Mouse (Mus musculus): ENCODE measurements at regions not wholly inside any gene's neighbourhood (a gene's known extent, or its start where the extent isn't known, plus 50 kb on each side); places are given as distances from the start of the nearest gene placed in this dataset.

GRCm38 (mm10) chr4:58632696-58633095 is 79.0 kb upstream of the Lpar1 start:
- DNase-seq (ENCODE audit: low read depth, low spot score), result no peak
- Histone ChIP-seq H3K9ac (ENCODE audit: insufficient read depth, low read depth, low read length, poor library complexity, severe bottlenecking) (no peak overlapping the region), H3K4me3 (ENCODE audit: insufficient read depth in 1 of 2, low read depth in 1 of 2, low read length in 2 of 2, poor library complexity in 1 of 2, severe bottlenecking in 1 of 2) (no peak overlapping the region), H3K27ac (ENCODE audit: insufficient read depth, low read depth, low read length, poor library complexity, severe bottlenecking) (no peak overlapping the region), H3K9me3 (ENCODE audit: control insufficient read depth, insufficient read depth, low read depth, low read length) (no peaks in the 10 kb centered on the region), H3K4me1 (ENCODE audit: control insufficient read depth in 2 of 2, insufficient read depth in 2 of 2, low read length in 2 of 2, poor library complexity in 1 of 2) (no peaks in the 10 kb centered on the region), H3K36me3 (ENCODE audit: control insufficient read depth, insufficient read depth, low read length, poor library complexity, severe bottlenecking) (no peaks in the 10 kb centered on the region)
- TF ChIP-seq ZC3H11A (IDR thresholded peaks at IDR 0.05; ENCODE audit: borderline replicate concordance, low read depth, low read length) (no peak), CHD2 (IDR thresholded peaks at IDR 0.05; ENCODE audit: low read depth, low read length) (no peak), ZNF384 (IDR thresholded peaks at IDR 0.05; ENCODE audit: low read depth, low read length) (no peak), HCFC1 (IDR thresholded peaks at IDR 0.05; ENCODE audit: borderline replicate concordance, insufficient read depth, low read length) (no peak), MAFK (IDR thresholded peaks at IDR 0.05; ENCODE audit: insufficient read depth, low read depth, low read length) (no peak)
- in situ Hi-C loops (cut with MboI; ENCODE audit: low sequenced_read_pairs in 2 of 2, unreplicated experiment in 2 of 2), result no loop called here

GRCm38 (mm10) chr4:58631415-58631814 is 77.7 kb upstream of the Lpar1 start:
- in situ Hi-C loops (cut with MboI; ENCODE audit: low sequenced_read_pairs in 2 of 2, unreplicated experiment in 2 of 2), result no loop called here
- no peak for DNase-seq (ENCODE audit: low read depth, low spot score)
- H3K4me1 ChIP-seq (ENCODE audit: control insufficient read depth in 2 of 2, insufficient read depth in 2 of 2, low read length in 2 of 2, poor library complexity in 1 of 2), result 0 out of 4 replicates have a peak, but pooled peaks cover 0 to 2% of the 10 kb centered on the region in 2 experiments
- H3K9me3 ChIP-seq (ENCODE audit: control insufficient read depth, insufficient read depth, low read depth, low read length), result no peaks in the 10 kb centered on the region
- no peaks in the 10 kb centered on the region for H3K36me3 ChIP-seq (ENCODE audit: control insufficient read depth, insufficient read depth, low read length, poor library complexity, severe bottlenecking)
- no peak for TF ChIP-seq ZC3H11A (IDR thresholded peaks at IDR 0.05; ENCODE audit: borderline replicate concordance, low read depth, low read length)
- no peak for TF ChIP-seq ZNF384 (IDR thresholded peaks at IDR 0.05; ENCODE audit: low read depth, low read length)
- no peak for TF ChIP-seq HCFC1 (IDR thresholded peaks at IDR 0.05; ENCODE audit: borderline replicate concordance, insufficient read depth, low read length)
- no peak for TF ChIP-seq MAFK (IDR thresholded peaks at IDR 0.05; ENCODE audit: insufficient read depth, low read depth, low read length)
- TF ChIP-seq CHD2 (IDR thresholded peaks at IDR 0.05; ENCODE audit: low read depth, low read length), result no peak
- H3K9ac ChIP-seq (ENCODE audit: insufficient read depth, low read depth, low read length, poor library complexity, severe bottlenecking), result no peak overlapping the region
- H3K4me3 ChIP-seq (ENCODE audit: insufficient read depth in 1 of 2, low read depth in 1 of 2, low read length in 2 of 2, poor library complexity in 1 of 2, severe bottlenecking in 1 of 2), result no peak overlapping the region
- H3K27ac ChIP-seq (ENCODE audit: insufficient read depth, low read depth, low read length, poor library complexity, severe bottlenecking), result no peak overlapping the region

DNA sequence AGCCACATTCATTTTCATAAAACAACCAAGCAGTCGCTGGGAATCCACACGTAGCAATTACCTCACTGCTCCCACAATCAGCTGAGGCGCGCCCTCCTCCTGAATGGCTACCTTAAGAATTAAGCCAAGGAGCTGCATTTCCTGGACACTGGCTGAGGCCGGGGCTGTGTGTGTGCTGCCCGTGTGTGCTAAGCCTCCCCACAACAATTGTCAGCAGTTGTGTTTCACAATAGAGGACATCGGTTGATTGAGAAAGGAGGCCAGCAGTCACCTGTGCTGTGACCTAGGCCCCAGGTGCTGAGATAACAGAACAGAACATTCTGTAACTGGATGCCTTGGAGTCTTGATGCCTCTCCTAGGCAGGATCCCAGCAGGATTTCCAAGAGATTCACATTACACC is 73.3 kb upstream of the Lpar1 start:
- H3K9me3 ChIP-seq (ENCODE audit: control insufficient read depth, insufficient read depth, low read depth, low read length), result no peaks in the 10 kb centered on the region
- TF ChIP-seq HCFC1 (IDR thresholded peaks at IDR 0.05; ENCODE audit: borderline replicate concordance, insufficient read depth, low read length) (no peak), ZC3H11A (IDR thresholded peaks at IDR 0.05; ENCODE audit: borderline replicate concordance, low read depth, low read length) (no peak), CHD2 (IDR thresholded peaks at IDR 0.05; ENCODE audit: low read depth, low read length) (no peak), MAFK (IDR thresholded peaks at IDR 0.05; ENCODE audit: insufficient read depth, low read depth, low read length) (no peak), ZNF384 (IDR thresholded peaks at IDR 0.05; ENCODE audit: low read depth, low read length) (no peak)
- H3K4me1 ChIP-seq (ENCODE audit: control insufficient read depth in 2 of 2, insufficient read depth in 2 of 2, low read length in 2 of 2, poor library complexity in 1 of 2), result 0 out of 4 replicates have a peak, but pooled peaks cover 0 to 2% of the 10 kb centered on the region in 2 experiments
- in situ Hi-C loops (cut with MboI; ENCODE audit: low sequenced_read_pairs in 2 of 2, unreplicated experiment in 2 of 2), result no loop called here
- no peak overlapping the region for H3K9ac ChIP-seq (ENCODE audit: insufficient read depth, low read depth, low read length, poor library complexity, severe bottlenecking)
- H3K36me3 ChIP-seq (ENCODE audit: control insufficient read depth, insufficient read depth, low read length, poor library complexity, severe bottlenecking), result no peaks in the 10 kb centered on the region
- H3K27ac ChIP-seq (ENCODE audit: insufficient read depth, low read depth, low read length, poor library complexity, severe bottlenecking), result no peak overlapping the region
- DNase-seq (ENCODE audit: low read depth, low spot score), result no peak
- no peak overlapping the region for H3K4me3 ChIP-seq (ENCODE audit: insufficient read depth in 1 of 2, low read depth in 1 of 2, low read length in 2 of 2, poor library complexity in 1 of 2, severe bottlenecking in 1 of 2)

GRCm38 (mm10) chr4:58624059-58624458 is 70.4 kb upstream of the Lpar1 start:
- Histone ChIP-seq H3K36me3 (ENCODE audit: control insufficient read depth, insufficient read depth, low read length, poor library complexity, severe bottlenecking) (no peaks in the 10 kb centered on the region), H3K4me3 (ENCODE audit: insufficient read depth in 1 of 2, low read depth in 1 of 2, low read length in 2 of 2, poor library complexity in 1 of 2, severe bottlenecking in 1 of 2) (no peak overlapping the region), H3K9me3 (ENCODE audit: control insufficient read depth, insufficient read depth, low read depth, low read length) (no peaks in the 10 kb centered on the region), H3K4me1 (ENCODE audit: control insufficient read depth in 2 of 2, insufficient read depth in 2 of 2, low read length in 2 of 2, poor library complexity in 1 of 2) (0 out of 4 replicates have a peak, but pooled peaks cover 0 to 2% of the 10 kb centered on the region in 2 experiments), H3K27ac (ENCODE audit: insufficient read depth, low read depth, low read length, poor library complexity, severe bottlenecking) (no peak overlapping the region), H3K9ac (ENCODE audit: insufficient read depth, low read depth, low read length, poor library complexity, severe bottlenecking) (no peak overlapping the region)
- in situ Hi-C loops (cut with MboI; ENCODE audit: low sequenced_read_pairs in 2 of 2, unreplicated experiment in 2 of 2), result loop anchor here in 1 of 2 experiments (5.0 kb wide), 1 partner anchor 207 kb away; no protein-coding TSS in a partner anchor
- no peak for TF ChIP-seq CHD2 (IDR thresholded peaks at IDR 0.05; ENCODE audit: low read depth, low read length)
- peak; percentile 83 for TF ChIP-seq ZC3H11A (IDR thresholded peaks at IDR 0.05; ENCODE audit: borderline replicate concordance, low read depth, low read length)
- TF ChIP-seq MAFK (IDR thresholded peaks at IDR 0.05; ENCODE audit: insufficient read depth, low read depth, low read length), result no peak
- no peak for TF ChIP-seq ZNF384 (IDR thresholded peaks at IDR 0.05; ENCODE audit: low read depth, low read length)
- TF ChIP-seq HCFC1 (IDR thresholded peaks at IDR 0.05; ENCODE audit: borderline replicate concordance, insufficient read depth, low read length), result no peak
- peak; percentile 17 for DNase-seq (ENCODE audit: low read depth, low spot score)

All from ES-E14 (cell line).